Mouse (Mus musculus) embryonic facial prominence, embryonic 11.5 days (tissue): ENCODE data around the gene Slc8a1. TPM values are rescaled to one million over a fixed set of nuclear protein-coding genes. Genes with fewer than 3 reads are reported as not detected.

Experiments
- ATAC-seq: fragments of 200-750 bp; cut with Nextera tagmentation; replicated peaks from 2 replicates; pipeline ENCODE4 v1.8.0; 2017; ENCODE audit warnings: low read depth; ENCODE audit not compliant: insufficient number of reproducible peaks, low FRiP score, low TSS enrichment
- DNase-seq: peaks from one replicate; pipeline ENCODE4 v3.0.0-alpha.2; 2015; ENCODE audit warnings: low spot score
- H3K27ac ChIP-seq: fragments of 300-500 bp; sonication (generic); replicated peaks from 2 replicates; pipeline ENCODE4 v1.5.1; 2014; ENCODE audit warnings: mild to moderate bottlenecking, low read depth, low read length, control low read depth
- H3K27me3 ChIP-seq: fragments of 300-500 bp; sonication (generic); 2 replicates; pipeline ENCODE4 v1.6.1; 2014; ENCODE audit warnings: mild to moderate bottlenecking, low read length, moderate library complexity, mixed read lengths; ENCODE audit not compliant: control insufficient read depth, insufficient read depth
- H3K36me3 ChIP-seq: fragments of 300-500 bp; sonication (generic); replicated peaks from 2 replicates; pipeline ENCODE4 v1.6.1; 2014; ENCODE audit warnings: low read depth, mild to moderate bottlenecking, low read length, moderate library complexity, mixed read lengths; ENCODE audit not compliant: control insufficient read depth, insufficient read depth
- H3K4me1 ChIP-seq: fragments of 300-500 bp; sonication (generic); 2 replicates; pipeline ENCODE4 v1.6.1; 2014; ENCODE audit warnings: low read length, mixed read lengths; ENCODE audit not compliant: control insufficient read depth, insufficient read depth
- H3K4me2 ChIP-seq: fragments of 300-500 bp; sonication (generic); 2 replicates; pipeline ENCODE4 v1.6.1; 2014; ENCODE audit warnings: low read depth, mild to moderate bottlenecking, control low read depth, low read length, moderate library complexity
- H3K4me3 ChIP-seq: fragments of 300-500 bp; sonication (generic); 2 replicates; pipeline ENCODE4 v1.5.1; 2014; ENCODE audit warnings: low read depth, low read length, control low read depth
- H3K9ac ChIP-seq: fragments of 300-500 bp; sonication (generic); replicated peaks from 2 replicates; pipeline ENCODE4 v1.6.1; 2014; ENCODE audit warnings: mild to moderate bottlenecking, control low read depth, low read length
- H3K9me3 ChIP-seq: fragments of 300-500 bp; sonication (generic); replicated peaks from 2 replicates; pipeline ENCODE4 v1.6.1; 2016; ENCODE audit warnings: mild to moderate bottlenecking, low read length, inconsistent platforms, mixed read lengths; ENCODE audit not compliant: control insufficient read depth
- WGBS: fragments of 180-500 bp; shearing (Covaris S2); extraction: QIAGEN DNeasy Blood & Tissue Kit; methylation state at CpG from one replicate; pipeline ENCODE4 v1.1.7; 2014; 5-methylcytosine and 5-hydroxymethylcytosine counted together
- polyA plus RNA-seq: library from polyadenylated mRNA; unstranded; fragments of >200 nt; fragmentation: Nextera tagmentation; extraction: Ambion mirVana; gene quantifications from 2 replicates; pipeline ENCODE4 v1.2.1, GENCODE M21; 2014

The Slc8a1 gene
- polyA plus RNA-seq = 3.1 and 3.4 TPM in 2 replicates

- ATAC-seq (no peak), DNase-seq (no peak)
- Histone ChIP-seq H3K4me3 (no peak within 1 kb of the TSS), H3K9ac (no peak within 1 kb of the TSS), H3K9me3 (no peaks in the 10 kb centered on the region), H3K36me3 (no peaks in the 10 kb centered on the region), H3K4me1 (no peaks in the 10 kb centered on the region), H3K4me2 (no peak within 1 kb of the TSS), H3K27ac (no peak within 1 kb of the TSS), H3K27me3 (no peaks in the 10 kb centered on the region)
- WGBS = 92% methylated on average over 14 of the region's 14 CpGs
Observed at GRCm38 (mm10) chr17:81738311-81738755, at the start of gene Slc8a1. Gene Slc8a1 (minus strand): TSS chr17:81738377.

- H3K4me3 ChIP-seq = no peak overlapping the region
- ATAC-seq (no peak), DNase-seq (peak; percentile 71)
- H3K9ac ChIP-seq = no peak overlapping the region
- H3K4me2 ChIP-seq = no peak overlapping the region
- no peaks in the 10 kb centered on the region for H3K36me3 ChIP-seq
- H3K9me3 ChIP-seq = no peaks in the 10 kb centered on the region
- no peaks in the 10 kb centered on the region for H3K27me3 ChIP-seq
- H3K27ac ChIP-seq = no peak overlapping the region
- 41% methylated on average over 4 of the region's 4 CpGs for WGBS
- no peaks in the 10 kb centered on the region for H3K4me1 ChIP-seq
Observed at GRCm38 (mm10) chr17:81787350-81787749, 49.2 kb upstream of the Slc8a1 start.

- Histone ChIP-seq H3K9me3 (no peaks in the 10 kb centered on the region), H3K4me2 (no peak overlapping the region), H3K9ac (no peak overlapping the region), H3K4me1 (no peaks in the 10 kb centered on the region), H3K36me3 (no peaks in the 10 kb centered on the region), H3K27me3 (no peaks in the 10 kb centered on the region), H3K27ac (no peak overlapping the region), H3K4me3 (no peak overlapping the region)
- DNase-seq (no peak), ATAC-seq (no peak)
- 95% methylated on average over 4 of the region's 4 CpGs for WGBS
Observed at GRCm38 (mm10) chr17:81782326-81782725, 44.1 kb upstream of the Slc8a1 start.

GRCm38 (mm10) chr17:81781491-81781890 is 43.3 kb upstream of the Slc8a1 start:
- ATAC-seq = no peak
- no peaks in the 10 kb centered on the region for H3K9me3 ChIP-seq
- WGBS = 85% methylated on average over 5 of the region's 5 CpGs

GRCm38 (mm10) chr17:81779883-81780282 is 41.7 kb upstream of the Slc8a1 start:
- ATAC-seq (no peak), DNase-seq (no peak)
- WGBS = 85% methylated on average over 4 of the region's 4 CpGs
- Histone ChIP-seq H3K4me3 (no peak overlapping the region), H3K9ac (no peak overlapping the region), H3K4me2 (no peak overlapping the region), H3K36me3 (no peaks in the 10 kb centered on the region), H3K27me3 (no peaks in the 10 kb centered on the region), H3K27ac (no peak overlapping the region), H3K4me1 (no peaks in the 10 kb centered on the region), H3K9me3 (no peaks in the 10 kb centered on the region)

More at GRCm38 (mm10) chr17:81781491-81781890, 43.3 kb upstream of the Slc8a1 start:
- Histone ChIP-seq H3K4me1 (no peaks in the 10 kb centered on the region), H3K27me3 (no peaks in the 10 kb centered on the region), H3K4me2 (no peak overlapping the region), H3K4me3 (no peak overlapping the region), H3K27ac (no peak overlapping the region), H3K36me3 (no peaks in the 10 kb centered on the region), H3K9ac (no peak overlapping the region)
- no peak for DNase-seq

- Histone ChIP-seq H3K4me3 (no peak overlapping the region), H3K36me3 (no peaks in the 10 kb centered on the region), H3K4me2 (no peak overlapping the region), H3K27me3 (no peaks in the 10 kb centered on the region), H3K9me3 (no peaks in the 10 kb centered on the region), H3K4me1 (no peaks in the 10 kb centered on the region), H3K9ac (no peak overlapping the region), H3K27ac (no peak overlapping the region)
- no peak for ATAC-seq
- WGBS = 42% methylated on average over 2 of the region's 2 CpGs
- no peak for DNase-seq
Observed at GRCm38 (mm10) chr17:81750664-81751063, 12.5 kb upstream of the Slc8a1 start.

- 92% methylated on average over 2 of the region's 2 CpGs for WGBS
- Histone ChIP-seq H3K36me3 (no peaks in the 10 kb centered on the region), H3K4me1 (no peaks in the 10 kb centered on the region), H3K27me3 (no peaks in the 10 kb centered on the region), H3K4me3 (no peak overlapping the region), H3K27ac (no peak overlapping the region), H3K9me3 (no peaks in the 10 kb centered on the region), H3K4me2 (no peak overlapping the region), H3K9ac (no peak overlapping the region)
- ATAC-seq = no peak
- DNase-seq = no peak
Observed at GRCm38 (mm10) chr17:81743034-81743433, 4.9 kb upstream of the Slc8a1 start.

- Histone ChIP-seq H3K27ac (no peak overlapping the region), H3K4me2 (no peak overlapping the region), H3K4me3 (no peak overlapping the region), H3K9ac (no peak overlapping the region), H3K36me3 (no peaks in the 10 kb centered on the region), H3K27me3 (no peaks in the 10 kb centered on the region), H3K9me3 (no peaks in the 10 kb centered on the region), H3K4me1 (no peaks in the 10 kb centered on the region)
- WGBS = 61% methylated on average over 6 of the region's 6 CpGs
- no peak for DNase-seq
- no peak for ATAC-seq
Observed at GRCm38 (mm10) chr17:81740576-81740975, 2.4 kb upstream of the Slc8a1 start.
